Mouse (Mus musculus): ENCODE data around the gene Gnai1.
"Not testable (repeated sequence)": the region's sequence is repeated elsewhere in the genome, so short reads cannot be mapped to it uniquely, and the experiment has no call there.

Gene Gnai1

DNA sequence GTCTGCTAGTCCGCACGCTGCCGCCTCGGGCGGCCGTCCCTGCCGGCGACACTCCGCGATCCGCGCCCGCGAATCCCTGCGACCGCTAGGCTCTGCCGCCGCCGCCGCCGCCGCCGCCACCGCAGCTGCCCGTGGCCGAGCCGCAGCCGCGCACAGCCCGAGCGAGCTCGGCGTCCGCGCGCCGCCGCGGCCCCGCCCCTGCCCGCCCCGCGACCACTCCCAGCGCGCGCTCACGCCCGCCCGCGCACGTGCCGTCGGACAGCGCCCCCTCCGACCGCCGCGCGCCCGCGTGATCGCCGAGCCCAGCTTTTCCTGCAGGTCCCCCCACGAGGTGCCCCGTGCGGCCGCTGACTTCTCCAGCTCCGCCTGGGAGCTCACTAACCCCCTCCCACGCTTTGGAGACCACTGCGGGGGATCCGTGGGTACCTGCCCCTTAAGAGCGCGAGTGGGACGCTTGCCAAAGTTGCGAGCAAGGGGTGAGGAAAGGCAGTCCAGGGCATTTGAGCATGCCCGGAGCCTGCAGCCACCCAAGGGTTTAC lies at the start of gene Gnai1:
Gene Gnai1 (minus strand): TSS at position 75 of the 539 bp plus-strand sequence.
- DNase-seq (ENCODE audit: extremely low spot score, low spot score): peak; percentile 85

- no peak for DNase-seq (ENCODE audit: extremely low spot score, low spot score)
Measured at GRCm38 (mm10) chr5:18367864-18368263, 7.7 kb upstream of the Gnai1 start.

GRCm38 (mm10) chr5:18365460-18365859 lies 5.3 kb upstream of the Gnai1 start:
- no peak for DNase-seq (ENCODE audit: extremely low spot score, low spot score)

DNA sequence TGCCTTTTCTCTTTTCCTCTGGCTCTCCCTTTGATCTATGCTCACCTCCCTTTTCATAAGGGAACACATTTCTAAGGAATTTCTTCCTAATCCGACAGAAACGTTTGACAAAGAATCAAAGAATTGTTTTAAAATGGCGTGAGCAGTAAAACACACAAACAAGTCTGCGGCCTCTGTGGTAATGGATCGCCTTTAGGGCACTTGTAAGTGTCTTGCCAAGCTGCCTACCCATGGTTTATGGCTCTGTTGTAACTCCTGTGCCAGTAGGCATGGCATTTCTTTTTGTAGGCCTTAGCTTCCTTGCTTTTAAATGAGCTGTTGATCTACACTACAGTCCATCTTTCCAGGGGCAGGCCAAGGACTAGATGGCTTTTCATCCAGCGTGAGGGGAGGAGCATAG lies 801 bp upstream of the Gnai1 start:
- no peak for DNase-seq (ENCODE audit: extremely low spot score, low spot score)

- DNase-seq (ENCODE audit: extremely low spot score, low spot score): peak; percentile 73
Measured at GRCm38 (mm10) chr5:18359376-18360280, 527 bp downstream of the Gnai1 start.

DNA sequence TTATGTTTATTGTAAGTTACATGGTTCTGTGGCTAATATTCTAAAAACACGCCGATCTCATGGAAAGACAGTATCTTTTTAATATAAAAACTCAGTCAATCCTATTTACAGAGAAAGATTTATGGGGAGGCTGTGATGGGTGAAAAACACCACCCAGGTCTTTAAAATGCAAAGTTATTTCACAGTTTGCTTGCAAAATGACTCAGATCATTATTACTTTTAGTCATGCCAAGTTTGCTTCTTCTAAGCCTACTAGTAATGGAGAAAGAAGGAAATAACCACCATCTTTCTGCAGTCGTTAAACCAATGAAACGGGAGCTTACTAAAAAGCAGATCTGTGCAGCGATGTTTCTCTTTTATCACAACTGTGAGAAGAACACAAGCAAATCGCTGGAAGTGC lies 1.4 kb downstream of the Gnai1 start:
- DNase-seq (ENCODE audit: extremely low spot score, low spot score): no peak

GRCm38 (mm10) chr5:18358191-18358590 lies 2.0 kb downstream of the Gnai1 start:
- DNase-seq (ENCODE audit: extremely low spot score, low spot score): no peak

- no peak for DNase-seq (ENCODE audit: extremely low spot score, low spot score)
Measured at GRCm38 (mm10) chr5:18347297-18347696, 12.9 kb downstream of the Gnai1 start.

GRCm38 (mm10) chr5:18343455-18344142 lies 16.6 kb downstream of the Gnai1 start:
- no peak for DNase-seq (ENCODE audit: extremely low spot score, low spot score)

DNA sequence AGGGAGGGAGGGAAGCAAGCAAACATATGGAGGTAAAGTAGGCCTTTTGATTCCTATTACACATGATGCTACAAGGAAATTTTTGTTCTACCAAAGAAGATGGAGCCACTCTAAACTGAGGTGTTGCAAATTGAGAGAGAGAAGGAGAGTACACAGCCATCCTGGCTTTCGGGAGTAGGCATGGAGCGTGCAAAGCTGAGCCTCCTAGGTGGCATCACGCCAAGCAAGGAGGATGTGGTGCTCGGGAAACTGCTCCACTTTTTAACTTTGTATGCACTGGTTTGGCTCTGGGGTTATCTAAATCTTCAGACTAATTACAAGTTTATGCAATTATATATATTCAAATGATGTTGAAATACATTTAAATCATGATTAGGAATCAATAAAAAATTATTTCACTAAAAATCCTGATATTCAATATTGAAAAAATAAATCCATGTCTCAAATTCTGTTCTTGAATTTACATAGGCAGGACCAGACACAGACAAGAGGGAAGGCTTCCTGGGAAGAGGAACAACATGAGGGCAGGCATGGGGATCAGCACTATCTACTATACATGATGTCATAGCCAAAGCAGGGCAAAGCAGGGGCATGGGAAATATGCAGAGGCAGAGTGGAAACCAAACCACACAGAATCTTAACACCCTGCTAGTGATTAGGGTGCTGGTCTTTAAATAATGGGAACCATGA lies 17.2 kb downstream of the Gnai1 start:
- no peak for DNase-seq (ENCODE audit: extremely low spot score, low spot score)

GRCm38 (mm10) chr5:18341876-18342275 lies 18.3 kb downstream of the Gnai1 start:
- DNase-seq (ENCODE audit: extremely low spot score, low spot score): not testable (repeated sequence)

GRCm38 (mm10) chr5:18332256-18332655 lies 27.9 kb downstream of the Gnai1 start:
- no peak for DNase-seq (ENCODE audit: extremely low spot score, low spot score)

- DNase-seq (ENCODE audit: extremely low spot score, low spot score): no peak
Measured at GRCm38 (mm10) chr5:18330726-18331125, 29.4 kb downstream of the Gnai1 start.

DNA sequence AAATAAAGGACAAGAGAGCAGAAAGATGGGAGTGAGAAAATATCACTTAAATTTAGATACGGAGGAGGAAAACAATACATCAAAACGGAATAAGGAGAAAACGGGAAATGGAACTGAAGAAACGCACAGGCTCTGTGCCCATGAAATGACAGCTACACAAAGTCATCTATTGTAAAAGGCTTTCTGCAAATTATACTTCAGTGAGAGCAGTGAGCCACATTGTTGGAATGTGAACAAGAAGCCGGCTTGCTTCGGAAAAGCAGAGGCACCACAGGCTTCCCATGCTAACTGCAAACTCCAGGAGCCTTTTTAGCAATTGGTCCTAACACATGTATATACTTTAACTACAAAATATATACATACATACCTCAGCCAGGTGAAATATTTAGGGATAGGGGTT lies 34.0 kb downstream of the Gnai1 start:
- DNase-seq (ENCODE audit: extremely low spot score, low spot score): no peak

GRCm38 (mm10) chr5:18323534-18323933 lies 36.6 kb downstream of the Gnai1 start:
- DNase-seq (ENCODE audit: extremely low spot score, low spot score): no peak

DNA sequence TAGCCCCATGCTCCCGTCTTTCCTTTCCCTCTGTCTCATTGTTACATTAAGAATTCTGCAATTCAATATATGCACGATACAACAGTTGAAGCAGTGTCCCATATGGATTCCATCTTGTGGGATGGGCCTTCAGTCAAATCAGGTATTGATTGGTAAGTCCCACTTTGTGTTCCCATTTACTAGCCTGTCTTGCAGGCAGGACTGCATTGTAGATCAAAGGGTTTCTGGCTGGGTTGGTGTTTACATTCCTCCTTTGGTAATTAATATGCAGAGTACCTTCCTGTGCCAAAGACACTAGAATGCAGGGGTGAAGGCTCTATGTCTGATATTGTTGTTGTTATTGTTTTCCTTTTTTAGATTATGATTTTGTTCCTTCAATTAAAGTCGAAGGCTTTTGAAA lies 38.5 kb downstream of the Gnai1 start:
- no peak for DNase-seq (ENCODE audit: extremely low spot score, low spot score)

- no peak for DNase-seq (ENCODE audit: extremely low spot score, low spot score)
Measured at GRCm38 (mm10) chr5:18318846-18319245, 41.3 kb downstream of the Gnai1 start.

DNA sequence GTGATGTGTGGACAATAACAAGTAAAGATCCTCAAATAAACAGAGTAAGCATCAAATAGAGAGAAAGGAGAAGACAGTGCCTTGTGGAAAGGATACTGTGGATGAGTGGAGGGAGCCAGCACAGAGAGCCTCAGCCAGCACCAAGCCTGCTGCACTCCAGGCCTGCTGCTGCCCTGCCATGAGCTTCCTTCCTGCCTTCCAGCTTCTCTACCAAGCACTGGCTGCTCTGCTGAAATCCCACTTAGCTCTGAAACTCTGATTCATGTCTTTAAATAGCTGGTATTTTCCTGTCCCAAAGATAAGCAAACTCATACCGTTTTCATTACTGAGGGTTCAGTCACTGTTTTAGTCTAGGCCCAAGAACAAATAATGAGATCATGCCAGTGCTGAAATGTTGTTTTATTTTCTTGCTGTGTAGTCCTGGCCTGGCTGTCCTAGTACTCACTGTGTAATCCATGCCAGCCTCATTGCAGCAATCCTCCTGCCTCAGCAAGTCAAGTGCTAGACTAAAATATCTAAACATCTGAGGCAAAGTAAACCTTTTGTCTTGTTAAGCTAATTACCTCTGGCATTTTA lies 52.8 kb downstream of the Gnai1 start:
- no peak for DNase-seq (ENCODE audit: extremely low spot score, low spot score)

GRCm38 (mm10) chr5:18296584-18296983 lies 63.6 kb downstream of the Gnai1 start:
- no peak for DNase-seq (ENCODE audit: extremely low spot score, low spot score)

- no peak for DNase-seq (ENCODE audit: extremely low spot score, low spot score)
Measured at GRCm38 (mm10) chr5:18292744-18293143, 67.4 kb downstream of the Gnai1 start.

- no peak for DNase-seq (ENCODE audit: extremely low spot score, low spot score)
Measured at GRCm38 (mm10) chr5:18289530-18289929, 70.6 kb downstream of the Gnai1 start.

Measured in neural tube, embryonic 10.5 days (tissue).